Mouse (Mus musculus): ENCODE data around the gene Pmfbp1. TPM values are rescaled to one million over a fixed set of nuclear protein-coding genes. Genes with fewer than 3 reads are reported as not detected.
A peak's percentile ranks its signal among the peaks of the same experiment; 100 is the strongest.
"Not testable (repeated sequence)": the region's sequence is repeated elsewhere in the genome, so short reads cannot be mapped to it uniquely, and the experiment has no call there.

Gene Pmfbp1
- 1.2 and 1.5 TPM in 2 replicates for polyA plus RNA-seq (2016; fragmentation: Nextera tagmentation; extraction: Ambion mirVana)

GRCm38 (mm10) chr8:109493727-109494126 is at the start of gene Pmfbp1:
Pmfbp1 (plus strand) TSS chr8:109494027.
- WGBS: 91% methylated on average over 6 of the region's 6 CpGs
- no peak within 1 kb of the TSS for H3K27ac ChIP-seq
- no peaks in the 10 kb centered on the region for H3K36me3 ChIP-seq
- H3K4me1 ChIP-seq (replicated peaks): no peaks in the 10 kb centered on the region
- no peak within 1 kb of the TSS for H3K4me3 ChIP-seq
- DNase-seq (ENCODE audit: low spot score): no peak
- H3K27me3 ChIP-seq (ENCODE audit: insufficient read depth, poor library complexity, severe bottlenecking): no peaks in the 10 kb centered on the region
- H3K9me3 ChIP-seq: no peaks in the 10 kb centered on the region

- not testable (repeated sequence) for H3K27ac ChIP-seq; H3K4me3 ChIP-seq; H3K36me3 ChIP-seq; H3K9me3 ChIP-seq; H3K27me3 ChIP-seq (ENCODE audit: insufficient read depth, poor library complexity, severe bottlenecking); DNase-seq (ENCODE audit: low spot score); H3K4me1 ChIP-seq (replicated peaks)
- WGBS: 29% methylated on average over 7 of the region's 7 CpGs
These were observed 46.9 kb upstream of the Pmfbp1 start for GRCm38 (mm10) chr8:109446896-109447295.

DNA sequence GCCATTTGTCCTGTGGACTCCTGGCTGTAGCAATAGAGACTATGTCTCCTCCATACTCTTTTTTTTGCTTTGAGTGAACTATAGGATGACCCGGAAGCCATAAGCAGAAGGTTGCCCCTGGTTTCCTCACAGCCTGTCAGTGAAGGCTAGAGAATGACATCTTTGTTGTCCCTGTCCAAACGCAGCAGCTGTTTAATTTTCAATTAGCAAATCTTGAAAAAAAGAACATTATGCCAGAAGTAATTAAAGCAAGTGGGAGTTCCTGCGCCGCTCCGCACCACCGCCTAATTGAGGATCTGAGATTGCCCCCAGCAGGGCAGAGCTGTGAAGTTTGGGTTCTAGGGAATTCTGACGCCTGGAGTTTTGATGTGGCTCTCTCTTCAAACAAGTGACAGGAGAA is 42.8 kb upstream of the Pmfbp1 start:
- H3K4me3 ChIP-seq: no peak overlapping the region
- no peaks in the 10 kb centered on the region for H3K27me3 ChIP-seq (ENCODE audit: insufficient read depth, poor library complexity, severe bottlenecking)
- H3K9me3 ChIP-seq: 0 out of 2 replicates have a peak, but pooled peaks cover 5% of the 10 kb centered on the region
- DNase-seq (ENCODE audit: low spot score): no peak
- 54% methylated on average over 7 of the region's 7 CpGs for WGBS
- no peak overlapping the region for H3K27ac ChIP-seq
- no peaks in the 10 kb centered on the region for H3K4me1 ChIP-seq (replicated peaks)
- no peaks in the 10 kb centered on the region for H3K36me3 ChIP-seq

GRCm38 (mm10) chr8:109455113-109455512 is 38.7 kb upstream of the Pmfbp1 start:
- no peak for DNase-seq (ENCODE audit: low spot score)

GRCm38 (mm10) chr8:109457387-109457786 is 36.4 kb upstream of the Pmfbp1 start:
- no peaks in the 10 kb centered on the region for H3K36me3 ChIP-seq
- H3K27me3 ChIP-seq (ENCODE audit: insufficient read depth, poor library complexity, severe bottlenecking): no peaks in the 10 kb centered on the region
- no peak overlapping the region for H3K27ac ChIP-seq
- no peaks in the 10 kb centered on the region for H3K9me3 ChIP-seq
- WGBS: 54% methylated on average over 8 of the region's 8 CpGs
- H3K4me3 ChIP-seq: no peak overlapping the region
- H3K4me1 ChIP-seq (replicated peaks): no peaks in the 10 kb centered on the region
- DNase-seq (ENCODE audit: low spot score): no peak

More at GRCm38 (mm10) chr8:109455113-109455512, 38.7 kb upstream of the Pmfbp1 start:
- H3K27ac ChIP-seq: no peak overlapping the region
- no peak overlapping the region for H3K4me3 ChIP-seq
- 0 out of 2 replicates have a peak, but pooled peaks cover 5% of the 10 kb centered on the region for H3K9me3 ChIP-seq
- no peaks in the 10 kb centered on the region for H3K36me3 ChIP-seq
- H3K27me3 ChIP-seq (ENCODE audit: insufficient read depth, poor library complexity, severe bottlenecking): no peaks in the 10 kb centered on the region
- no peaks in the 10 kb centered on the region for H3K4me1 ChIP-seq (replicated peaks)
- 82% methylated on average over 2 of the region's 2 CpGs for WGBS

DNA sequence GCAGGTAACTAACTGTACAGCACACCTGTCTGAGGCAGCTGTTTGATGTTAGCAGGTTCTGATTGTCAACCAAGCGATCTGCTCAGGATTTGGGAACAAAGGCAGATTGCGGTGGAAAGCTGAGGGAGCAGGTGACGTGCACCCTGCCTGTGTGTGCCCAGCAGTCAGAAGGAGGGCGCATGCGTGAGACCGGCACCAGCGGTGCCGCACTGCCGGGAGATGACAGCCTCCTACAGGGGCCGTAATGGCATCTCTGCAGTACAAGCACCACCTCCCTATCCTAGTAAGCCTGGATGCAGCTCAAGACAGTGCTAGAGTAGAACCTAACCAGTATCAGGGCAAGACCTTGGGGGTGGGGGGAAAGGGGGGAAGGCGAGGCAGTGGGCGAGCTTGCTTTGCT is 35.2 kb upstream of the Pmfbp1 start:
- Histone ChIP-seq H3K27me3 (ENCODE audit: insufficient read depth, poor library complexity, severe bottlenecking) (no peaks in the 10 kb centered on the region), H3K4me3 (no peak overlapping the region), H3K36me3 (no peaks in the 10 kb centered on the region), H3K9me3 (no peaks in the 10 kb centered on the region), H3K27ac (no peak overlapping the region), H3K4me1 (replicated peaks) (peaks cover 6% of the 10 kb centered on the region)
- DNase-seq (ENCODE audit: low spot score): no peak
- WGBS: 80% methylated on average over 12 of the region's 12 CpGs

DNA sequence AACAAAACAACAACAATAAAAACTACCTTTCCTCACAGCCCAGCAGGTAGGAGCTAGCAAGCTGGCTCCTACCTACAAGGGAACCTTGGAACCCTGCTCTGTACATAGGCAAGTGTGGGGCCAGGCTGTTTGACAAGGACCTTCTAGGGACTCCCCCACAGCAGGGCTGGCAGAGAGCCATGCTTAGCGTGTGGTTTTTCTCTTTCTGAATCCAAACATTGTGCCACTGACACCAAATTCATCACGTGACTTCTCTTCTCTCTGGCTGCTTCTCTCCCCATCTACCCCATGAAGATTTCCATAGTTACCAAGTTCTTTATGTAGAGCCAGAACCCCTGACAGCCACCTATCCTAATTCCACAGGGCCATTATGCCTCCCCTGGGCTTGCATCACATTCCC is 30.8 kb upstream of the Pmfbp1 start:
- peaks cover 33% of the 10 kb centered on the region for H3K4me1 ChIP-seq (replicated peaks)
- peak overlapping the region; percentile 70; the same call in 1 of the 2 replicates for H3K27ac ChIP-seq

GRCm38 (mm10) chr8:109463677-109464313 is 30.0 kb upstream of the Pmfbp1 start:
- WGBS: 31% methylated on average over 13 of the region's 13 CpGs
- peak overlapping the region; percentile 70 for H3K27ac ChIP-seq
- peak overlapping the region; percentile 26; the same call in 1 of the 2 replicates for H3K4me3 ChIP-seq
- peaks cover 4% of the 10 kb centered on the region; the same call in 1 of the 2 replicates for H3K27me3 ChIP-seq (ENCODE audit: insufficient read depth, poor library complexity, severe bottlenecking)
- H3K9me3 ChIP-seq: no peaks in the 10 kb centered on the region
- H3K4me1 ChIP-seq (replicated peaks): peaks cover 40% of the 10 kb centered on the region
- DNase-seq (ENCODE audit: low spot score): peak; percentile 11
- no peaks in the 10 kb centered on the region for H3K36me3 ChIP-seq

More for the DNA sequence above, 30.8 kb upstream of the Pmfbp1 start:
- no peak overlapping the region for H3K4me3 ChIP-seq
- no peaks in the 10 kb centered on the region for H3K36me3 ChIP-seq
- WGBS: 62% methylated on average over 2 of the region's 2 CpGs
- no peak for DNase-seq (ENCODE audit: low spot score)
- no peaks in the 10 kb centered on the region for H3K9me3 ChIP-seq
- peaks cover 4% of the 10 kb centered on the region; the same call in 1 of the 2 replicates for H3K27me3 ChIP-seq (ENCODE audit: insufficient read depth, poor library complexity, severe bottlenecking)

DNA sequence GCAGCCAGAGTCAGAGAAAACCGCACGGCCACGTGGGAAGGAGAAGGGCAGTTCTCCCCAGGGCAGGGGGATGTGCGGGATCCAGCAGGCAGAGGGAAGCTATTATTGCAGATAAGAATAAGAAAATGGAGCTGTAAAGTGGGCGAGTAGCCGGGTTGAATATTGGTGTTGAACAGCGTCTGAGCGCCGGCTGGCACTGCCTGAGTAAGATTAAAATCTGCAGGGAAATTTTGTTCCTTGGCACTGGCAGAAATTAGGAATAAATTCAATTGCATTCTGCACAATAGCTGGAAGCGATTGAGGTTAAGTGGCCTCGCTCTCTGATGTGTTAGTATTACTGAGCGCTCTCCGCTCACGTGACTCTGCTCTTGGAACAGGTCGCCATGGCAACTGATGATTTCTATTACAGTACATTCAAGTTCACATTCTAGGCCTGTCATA is 29.4 kb upstream of the Pmfbp1 start:
- no peaks in the 10 kb centered on the region for H3K36me3 ChIP-seq
- H3K4me1 ChIP-seq (replicated peaks): peaks cover 47% of the 10 kb centered on the region
- peaks cover 4% of the 10 kb centered on the region; the same call in 1 of the 2 replicates for H3K27me3 ChIP-seq (ENCODE audit: insufficient read depth, poor library complexity, severe bottlenecking)
- H3K27ac ChIP-seq: peak overlapping the region; percentile 70
- H3K4me3 ChIP-seq: peak overlapping the region; percentile 26; the same call in 1 of the 2 replicates
- H3K9me3 ChIP-seq: no peaks in the 10 kb centered on the region
- DNase-seq (ENCODE audit: low spot score): peak; percentile 13
- 50% methylated on average over 15 of the region's 15 CpGs for WGBS

DNA sequence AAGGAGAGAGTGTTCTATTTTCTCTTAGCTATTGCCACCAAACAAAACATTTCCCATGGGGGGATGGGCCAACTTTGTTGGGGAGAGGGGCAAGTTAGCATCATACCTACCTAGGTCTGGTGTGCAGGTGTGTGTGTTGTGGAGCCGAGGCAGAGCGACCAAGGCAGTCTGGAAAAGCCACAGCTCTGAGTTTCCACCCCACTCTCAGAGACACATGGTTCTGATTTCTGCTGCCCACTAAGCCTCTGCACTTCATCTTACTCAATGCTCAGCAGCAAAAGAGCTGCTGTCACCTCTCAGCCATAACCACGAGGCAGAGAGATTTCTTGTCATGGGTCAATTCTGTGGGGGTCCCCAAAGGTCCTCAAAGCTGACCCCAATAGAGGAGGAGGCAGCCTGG is 28.8 kb upstream of the Pmfbp1 start:
- peaks cover 4% of the 10 kb centered on the region; the same call in 1 of the 2 replicates for H3K27me3 ChIP-seq (ENCODE audit: insufficient read depth, poor library complexity, severe bottlenecking)
- no peak for DNase-seq (ENCODE audit: low spot score)
- H3K27ac ChIP-seq: peak overlapping the region; percentile 17; the same call in 1 of the 2 replicates
- H3K4me1 ChIP-seq (replicated peaks): peaks cover 48% of the 10 kb centered on the region
- H3K9me3 ChIP-seq: no peaks in the 10 kb centered on the region
- WGBS: 64% methylated on average over 3 of the region's 3 CpGs
- no peak overlapping the region for H3K4me3 ChIP-seq
- no peaks in the 10 kb centered on the region for H3K36me3 ChIP-seq

DNA sequence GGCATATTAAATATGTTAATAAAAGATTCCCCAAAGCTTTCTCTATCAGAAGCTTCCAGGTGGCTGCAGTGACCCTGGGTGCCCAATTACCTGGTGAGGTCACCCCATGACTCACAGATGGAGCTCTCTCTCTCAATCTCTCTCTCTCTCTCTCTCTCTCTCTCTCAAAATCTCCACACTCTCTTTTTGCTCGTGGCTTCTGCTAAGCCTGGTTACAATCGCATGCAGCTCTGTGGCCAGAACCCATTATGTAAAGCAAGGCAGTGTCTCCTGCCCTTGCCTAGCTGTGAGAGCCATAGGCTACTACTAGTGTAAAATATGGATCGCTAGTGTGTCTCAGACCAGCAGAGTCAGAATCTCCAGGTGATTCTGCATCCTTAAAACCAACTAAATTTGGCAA is 28.1 kb upstream of the Pmfbp1 start:
- Histone ChIP-seq H3K9me3 (no peaks in the 10 kb centered on the region), H3K4me3 (no peak overlapping the region), H3K4me1 (replicated peaks) (peaks cover 48% of the 10 kb centered on the region), H3K36me3 (no peaks in the 10 kb centered on the region), H3K27me3 (ENCODE audit: insufficient read depth, poor library complexity, severe bottlenecking) (peaks cover 4% of the 10 kb centered on the region; the same call in 1 of the 2 replicates), H3K27ac (no peak overlapping the region; the same call in 1 of the 2 replicates)
- DNase-seq (ENCODE audit: low spot score): no peak
- 72% methylated on average over 3 of the region's 3 CpGs for WGBS

- Histone ChIP-seq H3K36me3 (no peaks in the 10 kb centered on the region), H3K27me3 (ENCODE audit: insufficient read depth, poor library complexity, severe bottlenecking) (peaks cover 4% of the 10 kb centered on the region; the same call in 1 of the 2 replicates), H3K9me3 (no peaks in the 10 kb centered on the region), H3K4me1 (replicated peaks) (peaks cover 48% of the 10 kb centered on the region), H3K4me3 (no peak overlapping the region), H3K27ac (no peak overlapping the region)
- no peak for DNase-seq (ENCODE audit: low spot score)
- WGBS: 46% methylated on average over 5 of the region's 5 CpGs
These were observed 26.3 kb upstream of the Pmfbp1 start for GRCm38 (mm10) chr8:109467516-109467915.

DNA sequence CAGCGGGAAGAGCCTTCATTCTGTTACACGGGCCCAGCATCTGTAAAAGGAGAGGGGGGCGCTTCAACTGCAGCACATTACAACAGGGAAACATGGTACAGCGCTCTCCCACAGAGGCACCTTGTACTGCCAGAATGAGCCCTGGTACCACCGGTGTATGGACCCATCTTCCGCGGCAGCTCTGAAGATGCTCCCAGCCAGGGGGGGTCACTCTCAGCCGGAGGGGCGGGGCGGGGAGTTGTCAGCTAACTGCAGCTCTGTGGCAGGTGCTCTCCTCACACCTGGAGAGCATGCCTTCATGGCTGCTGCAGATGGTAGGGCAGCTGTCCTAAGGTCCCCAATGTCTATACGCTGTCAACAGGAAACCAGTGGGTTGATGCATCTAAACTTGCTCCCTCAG is 25.7 kb upstream of the Pmfbp1 start:
- peaks cover 4% of the 10 kb centered on the region; the same call in 1 of the 2 replicates for H3K27me3 ChIP-seq (ENCODE audit: insufficient read depth, poor library complexity, severe bottlenecking)
- no peak overlapping the region; the same call in 1 of the 2 replicates for H3K27ac ChIP-seq
- H3K9me3 ChIP-seq: no peaks in the 10 kb centered on the region
- peaks cover 47% of the 10 kb centered on the region for H3K4me1 ChIP-seq (replicated peaks)
- H3K36me3 ChIP-seq: no peaks in the 10 kb centered on the region
- H3K4me3 ChIP-seq: no peak overlapping the region
- DNase-seq (ENCODE audit: low spot score): no peak
- 81% methylated on average over 11 of the region's 11 CpGs for WGBS

Measured in hindbrain, embryonic 10.5 days (tissue).